Mouse (Mus musculus): Measurements from ENCODE around the gene Stambpl1. TPM values are rescaled to one million over a fixed set of nuclear protein-coding genes. Genes with fewer than 3 reads are reported as not detected.
A peak's percentile ranks its signal among the peaks of the same experiment; 100 is the strongest.

The Stambpl1 gene
- total and polyA plus RNA-seq, 2 experiments from 2014 or later: 19.4 to 21.2 TPM

DNA sequence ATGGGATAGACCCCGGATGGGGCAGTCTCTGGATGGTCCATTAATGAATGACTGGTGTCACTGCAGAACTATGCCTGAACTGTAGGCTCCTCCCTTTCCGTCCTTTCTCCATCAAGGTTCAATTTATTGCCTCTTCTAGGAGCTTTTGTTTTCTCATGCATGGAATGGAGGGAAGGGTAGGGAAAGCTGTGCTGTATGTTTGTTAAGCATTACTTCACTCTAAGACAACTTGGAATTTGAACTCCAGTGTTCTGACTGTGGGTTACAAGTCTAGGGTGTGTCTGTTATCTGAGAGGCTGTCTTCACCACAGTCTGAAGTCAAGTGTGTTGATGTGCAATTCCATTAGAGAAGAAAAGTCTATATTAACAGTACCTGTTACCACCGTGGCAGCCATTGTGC, 17.0 kb downstream of the Stambpl1 start:
- H3K36me3 ChIP-seq (ENCODE audit: insufficient read depth, low read length): no peaks in the 10 kb centered on the region
- H3K9ac ChIP-seq (replicated peaks; ENCODE audit: low read length): no peak overlapping the region
- H3K4me2 ChIP-seq (ENCODE audit: low read depth, low read length): no peak overlapping the region
- no peak overlapping the region for H3K4me3 ChIP-seq (ENCODE audit: low read length)
- no peaks in the 10 kb centered on the region for H3K27me3 ChIP-seq (ENCODE audit: insufficient read depth, low read length)
- 88% methylated on average over 3 of the region's 3 CpGs for WGBS
- DNase-seq (ENCODE audit: low spot score) (no peak), ATAC-seq (no peak)
- H3K27ac ChIP-seq: no peak overlapping the region
- no peak for TF ChIP-seq CTCF (IDR thresholded peaks at IDR 0.05; ENCODE audit: low read depth)
- H3K4me1 ChIP-seq (ENCODE audit: insufficient read depth, low read length): no peaks in the 10 kb centered on the region
- no peaks in the 10 kb centered on the region for H3K9me3 ChIP-seq (ENCODE audit: low read length)

DNA sequence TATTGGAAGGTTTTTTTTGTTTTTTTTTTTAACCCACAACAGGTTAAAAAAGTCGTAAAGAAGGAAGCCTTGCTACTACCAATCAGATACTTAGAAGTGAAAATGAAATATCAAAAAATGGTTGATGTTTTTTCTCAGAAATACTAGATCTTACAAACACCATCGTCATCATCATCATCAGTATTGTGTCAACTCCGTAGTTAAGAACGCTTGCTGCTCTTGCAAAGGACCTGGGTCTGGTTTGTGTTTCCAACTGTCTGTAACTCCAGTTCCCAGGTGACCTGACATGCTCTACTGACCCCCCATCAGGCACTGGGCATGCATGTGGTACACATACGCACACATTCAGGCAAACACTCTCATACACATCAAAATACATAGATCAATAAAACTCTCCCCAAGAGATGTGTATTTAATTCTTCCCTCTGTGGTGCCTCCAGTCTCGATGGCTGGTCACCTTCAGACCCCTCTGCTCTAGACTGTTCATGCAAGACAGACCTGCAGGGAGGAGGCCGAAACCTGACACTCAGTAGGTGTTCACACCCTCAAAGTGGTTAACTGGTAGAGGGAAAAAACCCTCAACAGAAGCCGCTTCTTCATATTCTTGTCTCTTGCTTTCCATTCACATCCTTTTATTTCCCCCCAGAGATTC, 18.0 kb downstream of the Stambpl1 start:
- H3K27ac ChIP-seq: no peak overlapping the region
- no peak overlapping the region for H3K4me2 ChIP-seq (ENCODE audit: low read depth, low read length)
- H3K9me3 ChIP-seq (ENCODE audit: low read length): no peaks in the 10 kb centered on the region
- H3K4me1 ChIP-seq (ENCODE audit: insufficient read depth, low read length): no peaks in the 10 kb centered on the region
- no peak overlapping the region for H3K9ac ChIP-seq (replicated peaks; ENCODE audit: low read length)
- 85% methylated on average over 8 of the region's 8 CpGs for WGBS
- H3K4me3 ChIP-seq (ENCODE audit: low read length): no peak overlapping the region
- ATAC-seq: no peak
- H3K27me3 ChIP-seq (ENCODE audit: insufficient read depth, low read length): no peaks in the 10 kb centered on the region
- no peak for TF ChIP-seq CTCF (IDR thresholded peaks at IDR 0.05; ENCODE audit: low read depth)
- no peaks in the 10 kb centered on the region for H3K36me3 ChIP-seq (ENCODE audit: insufficient read depth, low read length)
- DNase-seq (ENCODE audit: low spot score): no peak

DNA sequence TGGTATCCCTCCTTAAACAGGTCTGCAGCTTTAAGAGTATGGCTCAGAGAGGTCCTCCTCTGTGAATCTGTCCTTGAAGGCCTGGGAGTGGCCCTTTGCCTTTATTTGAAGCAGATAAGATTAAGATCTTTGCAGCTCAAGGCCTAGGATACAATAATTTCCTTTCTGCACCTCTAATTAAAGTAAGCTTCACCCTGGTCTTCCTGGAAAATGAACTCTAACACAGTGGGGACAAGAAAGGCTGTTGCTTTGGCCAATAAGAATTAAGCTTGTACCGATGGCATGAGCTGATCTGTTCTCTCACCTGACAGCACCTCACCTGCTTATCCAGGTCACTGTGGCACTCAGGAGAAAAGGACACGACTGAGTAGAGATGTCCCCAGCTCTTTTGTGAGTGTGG, 18.8 kb downstream of the Stambpl1 start:
- ATAC-seq: no peak
- DNase-seq (ENCODE audit: low spot score): no peak
- TF ChIP-seq CTCF (IDR thresholded peaks at IDR 0.05; ENCODE audit: low read depth): no peak

DNA sequence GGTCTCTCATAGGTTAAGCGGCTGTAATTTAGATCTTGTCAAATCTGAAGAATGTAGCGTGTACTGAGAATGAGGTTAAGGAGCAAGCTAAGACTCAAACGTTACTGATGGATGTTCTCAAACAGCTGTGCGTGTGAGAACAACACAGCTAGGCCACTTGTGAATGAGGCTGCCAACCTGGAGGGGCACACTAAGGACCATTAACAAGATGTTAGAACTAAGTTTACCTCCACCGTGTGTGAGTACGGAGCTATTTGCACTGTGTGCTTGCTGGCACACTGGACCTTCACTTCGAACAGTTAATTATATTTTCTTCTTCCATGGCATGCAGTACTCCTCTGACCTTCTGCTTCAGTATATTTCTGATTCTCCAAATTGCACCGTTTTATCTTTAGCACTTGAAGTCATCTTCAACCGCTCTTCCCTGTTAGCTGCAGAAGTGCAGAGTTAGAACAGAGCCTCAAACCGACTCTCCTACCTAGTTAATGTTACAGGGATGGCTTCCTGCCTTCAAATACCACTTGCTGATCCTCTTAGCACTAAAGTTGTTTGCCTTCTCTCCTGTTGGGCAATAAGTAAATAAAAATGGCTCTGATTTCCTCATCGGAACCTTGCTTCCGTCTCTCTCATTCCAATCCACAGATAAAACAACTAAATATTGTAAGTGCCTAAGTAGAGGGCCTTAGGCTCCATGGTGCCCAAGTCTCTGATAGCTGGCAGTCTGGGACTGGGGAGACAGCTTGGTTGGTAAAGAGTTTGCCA, 20.6 kb downstream of the Stambpl1 start:
- ATAC-seq (no peak), DNase-seq (ENCODE audit: low spot score) (no peak)
- no peaks in the 10 kb centered on the region for H3K27me3 ChIP-seq (ENCODE audit: insufficient read depth, low read length)
- no peak overlapping the region for H3K9ac ChIP-seq (replicated peaks; ENCODE audit: low read length)
- H3K4me1 ChIP-seq (ENCODE audit: insufficient read depth, low read length): no peaks in the 10 kb centered on the region
- no peaks in the 10 kb centered on the region for H3K36me3 ChIP-seq (ENCODE audit: insufficient read depth, low read length)
- 91% methylated on average over 12 of the region's 12 CpGs for WGBS
- no peak overlapping the region for H3K4me2 ChIP-seq (ENCODE audit: low read depth, low read length)
- no peak for TF ChIP-seq CTCF (IDR thresholded peaks at IDR 0.05; ENCODE audit: low read depth)
- no peaks in the 10 kb centered on the region for H3K9me3 ChIP-seq (ENCODE audit: low read length)
- H3K27ac ChIP-seq: no peak overlapping the region
- H3K4me3 ChIP-seq (ENCODE audit: low read length): no peak overlapping the region

More for the DNA sequence above, 18.8 kb downstream of the Stambpl1 start:
- H3K27ac ChIP-seq: no peak overlapping the region
- no peaks in the 10 kb centered on the region for H3K4me1 ChIP-seq (ENCODE audit: insufficient read depth, low read length)
- no peak overlapping the region for H3K9ac ChIP-seq (replicated peaks; ENCODE audit: low read length)
- no peaks in the 10 kb centered on the region for H3K9me3 ChIP-seq (ENCODE audit: low read length)
- no peaks in the 10 kb centered on the region for H3K27me3 ChIP-seq (ENCODE audit: insufficient read depth, low read length)
- no peak overlapping the region for H3K4me2 ChIP-seq (ENCODE audit: low read depth, low read length)
- no peak overlapping the region for H3K4me3 ChIP-seq (ENCODE audit: low read length)
- no peaks in the 10 kb centered on the region for H3K36me3 ChIP-seq (ENCODE audit: insufficient read depth, low read length)
- WGBS: 65% methylated on average over 2 of the region's 2 CpGs

DNA sequence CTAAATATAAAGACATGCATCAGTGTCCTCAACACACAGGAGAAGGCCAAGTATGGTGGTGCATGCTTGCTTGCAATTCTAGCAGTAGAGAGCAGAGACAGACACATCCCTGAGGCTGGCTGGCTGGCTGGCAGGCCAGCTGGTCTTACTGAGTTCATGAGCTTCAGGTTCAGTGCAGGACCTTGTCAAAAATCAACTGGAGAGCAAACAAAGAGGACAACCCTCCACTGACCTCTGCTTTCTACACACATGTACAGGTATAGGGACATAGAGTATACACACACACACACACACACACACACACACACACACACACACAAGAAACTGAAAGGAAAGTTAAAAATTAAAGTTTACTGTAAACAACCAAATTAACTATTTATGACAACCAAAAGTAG, 21.2 kb downstream of the Stambpl1 start:
- H3K27me3 ChIP-seq (ENCODE audit: insufficient read depth, low read length): no peaks in the 10 kb centered on the region
- no peak overlapping the region for H3K27ac ChIP-seq
- H3K4me2 ChIP-seq (ENCODE audit: low read depth, low read length): no peak overlapping the region
- DNase-seq (ENCODE audit: low spot score): no peak
- no peak overlapping the region for H3K9ac ChIP-seq (replicated peaks; ENCODE audit: low read length)
- H3K4me3 ChIP-seq (ENCODE audit: low read length): no peak overlapping the region
- no peaks in the 10 kb centered on the region for H3K4me1 ChIP-seq (ENCODE audit: insufficient read depth, low read length)
- no peaks in the 10 kb centered on the region for H3K36me3 ChIP-seq (ENCODE audit: insufficient read depth, low read length)
- H3K9me3 ChIP-seq (ENCODE audit: low read length): no peaks in the 10 kb centered on the region
- ATAC-seq: no peak
- TF ChIP-seq CTCF (IDR thresholded peaks at IDR 0.05; ENCODE audit: low read depth): no peak

DNA sequence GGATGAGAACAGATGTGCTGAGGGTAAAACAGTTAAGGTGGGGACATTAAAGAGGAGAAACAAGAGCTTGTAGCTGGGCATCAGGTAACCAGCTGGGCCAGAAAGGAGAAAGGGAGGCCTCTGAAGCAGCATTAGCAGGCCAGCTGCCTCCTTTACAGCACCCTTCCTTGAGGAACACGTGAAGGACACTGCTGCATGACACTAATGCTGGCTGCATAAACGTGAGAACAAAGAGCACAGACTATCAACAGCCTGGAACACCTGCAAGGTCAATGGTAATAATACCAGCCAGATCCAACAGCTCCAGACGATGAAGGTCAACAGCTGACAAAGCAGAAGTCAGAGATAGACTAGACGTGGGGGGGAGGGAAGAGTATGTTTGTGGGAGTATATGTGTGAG, 22.1 kb downstream of the Stambpl1 start:
- no peak overlapping the region for H3K27ac ChIP-seq
- no peak overlapping the region for H3K4me3 ChIP-seq (ENCODE audit: low read length)
- WGBS: 57% methylated on average over 4 of the region's 4 CpGs
- no peak for ATAC-seq
- no peaks in the 10 kb centered on the region for H3K9me3 ChIP-seq (ENCODE audit: low read length)
- H3K36me3 ChIP-seq (ENCODE audit: insufficient read depth, low read length): no peaks in the 10 kb centered on the region
- H3K27me3 ChIP-seq (ENCODE audit: insufficient read depth, low read length): no peaks in the 10 kb centered on the region
- no peak overlapping the region for H3K4me2 ChIP-seq (ENCODE audit: low read depth, low read length)
- H3K9ac ChIP-seq (replicated peaks; ENCODE audit: low read length): no peak overlapping the region
- no peak for DNase-seq (ENCODE audit: low spot score)
- no peak for TF ChIP-seq CTCF (IDR thresholded peaks at IDR 0.05; ENCODE audit: low read depth)
- H3K4me1 ChIP-seq (ENCODE audit: insufficient read depth, low read length): no peaks in the 10 kb centered on the region

DNA sequence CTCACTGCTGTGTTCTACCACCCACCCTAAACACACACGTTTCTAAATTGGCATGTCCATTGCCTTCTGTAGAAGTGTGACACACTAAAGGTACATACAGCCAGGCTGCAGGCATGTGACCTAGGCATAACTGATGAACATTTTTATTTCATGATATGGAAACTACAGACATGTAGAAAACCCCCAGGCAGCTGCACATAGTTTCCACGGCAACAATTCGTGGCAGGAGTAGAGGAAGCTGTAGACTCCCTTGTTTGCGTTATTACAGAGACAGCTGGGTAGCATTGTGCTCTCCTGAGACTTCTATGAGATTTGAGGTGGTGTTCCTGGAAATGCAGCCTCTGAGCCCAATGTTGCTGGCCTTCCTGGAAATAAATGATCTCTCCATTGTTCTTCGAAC, 24.9 kb downstream of the Stambpl1 start:
- Histone ChIP-seq H3K9ac (replicated peaks; ENCODE audit: low read length) (no peak overlapping the region), H3K4me2 (ENCODE audit: low read depth, low read length) (no peak overlapping the region), H3K4me1 (ENCODE audit: insufficient read depth, low read length) (no peaks in the 10 kb centered on the region), H3K27ac (no peak overlapping the region), H3K36me3 (ENCODE audit: insufficient read depth, low read length) (no peaks in the 10 kb centered on the region), H3K27me3 (ENCODE audit: insufficient read depth, low read length) (no peaks in the 10 kb centered on the region), H3K4me3 (ENCODE audit: low read length) (no peak overlapping the region), H3K9me3 (ENCODE audit: low read length) (no peaks in the 10 kb centered on the region)
- ATAC-seq (peak; percentile 63; the same call in 1 of the 2 replicates), DNase-seq (ENCODE audit: low spot score) (peak; percentile 26)
- 46% methylated on average over 5 of the region's 5 CpGs for WGBS
- no peak for TF ChIP-seq CTCF (IDR thresholded peaks at IDR 0.05; ENCODE audit: low read depth)

Data from hindbrain, postnatal 0 days (tissue).